In genomic region chr6:38752495-38752894, GRCm38 (mm10) we compare ENCODE assay signal across 10 mouse cellular contexts.
DNase-seq lines count a peak whose midpoint lies in the region; ATAC-seq and TF ChIP-seq lines count a peak whose summit lies in the region.
"Had no signal": no experiment of that assay in that cellular context is flagged by ENCODE, and none has a peak within 500 bp of the region (broad histone marks: within the 10 kb centered on the region; RNA-seq: fewer than 3 reads in every experiment).

No protein-coding gene starts in this region.

- ATAC-seq in heart, embryonic 11.5 days (replicated peaks; ENCODE audit: insufficient number of reproducible peaks, low FRiP score, low TSS enrichment): no peak
- no peak for ATAC-seq in inflammation-experienced regulatory T-cells, adult 6 months

- no peak overlapping the region for H3K4me2 ChIP-seq in heart, embryonic 11.5 days
- H3K4me2 ChIP-seq: embryonic facial prominence, embryonic 13.5 days; heart, embryonic 15.5 days had no signal

- H3K27ac ChIP-seq in heart, embryonic 11.5 days (ENCODE audit: low read depth, low read length): no peak overlapping the region
- H3K27ac ChIP-seq in bone marrow, adult 2 months (ENCODE audit: control insufficient read depth, insufficient read depth, low read depth, low read length, poor library complexity): no peak overlapping the region
- H3K27ac ChIP-seq: embryonic facial prominence, embryonic 13.5 days; heart, embryonic 15.5 days had no signal

- intact Hi-C loops in heart, postnatal 10 days (cut with DNase I): no loop called here

- DNase-seq in heart, adult 8-10 months (ENCODE audit: low spot score): peak; percentile 29
- DNase-seq in lung, postnatal 36 days: peak; percentile 51
- no peak for DNase-seq in lung, postnatal 4 days
- peak; percentile 53 to 55 for DNase-seq in heart, postnatal 10 days
- no peak for DNase-seq in layer of hippocampus, postnatal 14 days (ENCODE audit: low spot score in 2 of 2)

- no peak for TF ChIP-seq POLR2A in bone marrow, adult 2 months (IDR thresholded peaks at IDR 0.05; ENCODE audit: borderline replicate concordance, control insufficient read depth, low read depth, low read length)

- H3K9me3 ChIP-seq in heart, embryonic 11.5 days (replicated peaks; ENCODE audit: control insufficient read depth, low read length): no peaks in the 10 kb centered on the region
- H3K9me3 ChIP-seq: embryonic facial prominence, embryonic 13.5 days; heart, embryonic 15.5 days had no signal

- no peak overlapping the region for H3K4me3 ChIP-seq in heart, embryonic 11.5 days (ENCODE audit: low read depth, low read length)
- no peak overlapping the region for H3K4me3 ChIP-seq in bone marrow, adult 2 months (replicated peaks; ENCODE audit: control insufficient read depth, low read depth, low read length)
- H3K4me3 ChIP-seq: embryonic facial prominence, embryonic 13.5 days; heart, embryonic 15.5 days had no signal

- peak; percentile 6; the same call in 1 of the 2 replicates for TF ChIP-seq CTCF in bone marrow, adult 2 months (IDR thresholded peaks at IDR 0.05; ENCODE audit: control insufficient read depth, insufficient read depth, low read length)

- no peaks in the 10 kb centered on the region for H3K36me3 ChIP-seq in heart, embryonic 11.5 days (ENCODE audit: control insufficient read depth, insufficient read depth, low read length)
- H3K36me3 ChIP-seq: embryonic facial prominence, embryonic 13.5 days; heart, embryonic 15.5 days had no signal

- no peak overlapping the region for H3K9ac ChIP-seq in heart, embryonic 11.5 days (ENCODE audit: low read depth, low read length)
- H3K9ac ChIP-seq: embryonic facial prominence, embryonic 13.5 days; heart, embryonic 15.5 days had no signal

- H3K4me1 ChIP-seq in heart, embryonic 11.5 days (ENCODE audit: control insufficient read depth, insufficient read depth, low read length): peaks cover 18% of the 10 kb centered on the region
- no peaks in the 10 kb centered on the region for H3K4me1 ChIP-seq in bone marrow, adult 2 months (ENCODE audit: control insufficient read depth, insufficient read depth, low read length)

- H3K27me3 ChIP-seq in heart, embryonic 11.5 days (ENCODE audit: control insufficient read depth, insufficient read depth, low read length): no peaks in the 10 kb centered on the region
- H3K27me3 ChIP-seq: embryonic facial prominence, embryonic 13.5 days; heart, embryonic 15.5 days had no signal

- WGBS in heart, embryonic 11.5 days (ENCODE audit: insufficient replicate concordance): 77% methylated on average over 6 of the region's 6 CpGs
- WGBS in bone marrow, adult 2 months: 86% methylated on average over 6 of the region's 6 CpGs

Comparison
In these comparisons a context has a peak if more than half of its experiments do, and no peak if none do; other contexts are left out.
1. DNase-seq: peak in heart, adult 8-10 months (single experiment), lung, postnatal 36 days (single experiment) and heart, postnatal 10 days (2 of 2); none in lung, postnatal 4 days (0 of 2) and layer of hippocampus, postnatal 14 days (0 of 2).